Mouse (Mus musculus) lung, postnatal 0 days (tissue): ENCODE data around the gene Ap1g2.

ENCODE experiments used
- CTCF ChIP-seq: IDR thresholded peaks from 2 replicates; pipeline ENCODE4 v1.5.1; 2016; ENCODE audit warnings: antibody characterized with exemption, mild to moderate bottlenecking
- EP300 ChIP-seq: IDR thresholded peaks from 2 replicates; pipeline ENCODE4 v1.6.1; 2016; ENCODE audit warnings: antibody characterized with exemption, mild to moderate bottlenecking, control low read depth

GRCm38 (mm10) chr14:55065391-55065790 lies 41.0 kb downstream of the Ap1g2 start:
- TF ChIP-seq CTCF, result no peak
- TF ChIP-seq EP300, result no peak
